Mouse (Mus musculus): ENCODE measurements around the gene Nrcam.

The Nrcam gene

GRCm38 (mm10) chr12:44437046-44437827 is 108.6 kb downstream of the Nrcam start:
- no peak for DNase-seq (ENCODE audit: low spot score)

- no peak for DNase-seq (ENCODE audit: low spot score)
Measured at GRCm38 (mm10) chr12:44438884-44439283, 110.2 kb downstream of the Nrcam start.

DNA sequence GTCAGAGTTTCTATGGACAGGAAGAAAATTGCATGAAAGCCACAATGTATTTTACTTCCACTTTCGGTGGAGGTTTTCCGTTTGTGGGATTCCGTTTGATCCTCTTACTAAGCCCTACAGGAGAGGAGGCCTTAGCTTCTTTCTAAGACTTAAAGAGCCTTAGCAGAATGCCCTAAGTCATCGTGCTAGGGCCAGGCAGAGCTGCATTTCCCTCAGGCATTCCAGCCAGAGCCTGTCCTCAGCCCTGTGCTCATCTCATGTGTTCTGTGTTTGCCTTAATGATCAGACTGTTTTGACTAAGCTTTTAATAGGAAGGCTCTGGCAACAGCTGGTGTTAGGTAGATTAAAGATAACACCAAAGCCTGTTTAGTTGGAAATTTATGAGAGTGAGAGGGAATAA is 111.5 kb downstream of the Nrcam start:
- no peak for DNase-seq (ENCODE audit: low spot score)

DNA sequence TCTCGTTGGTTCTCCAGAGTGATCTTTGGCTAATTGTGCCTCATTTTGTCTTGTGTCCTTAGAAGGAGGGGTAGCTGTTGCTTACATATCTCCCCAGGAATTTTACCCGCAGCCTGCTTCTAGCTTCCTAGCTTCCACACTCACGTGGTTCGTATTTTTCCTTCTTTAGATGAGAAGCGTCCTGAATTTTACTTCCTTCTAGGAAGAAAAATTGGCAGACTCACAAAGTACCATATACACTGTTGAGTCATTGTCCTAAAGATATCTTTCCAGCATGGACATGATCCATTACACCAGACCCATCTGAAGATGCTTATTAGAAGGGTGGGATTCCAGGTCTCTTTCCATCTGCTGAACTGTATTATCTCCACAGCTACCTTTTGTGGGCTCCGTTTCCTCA is 122.2 kb downstream of the Nrcam start:
- DNase-seq (ENCODE audit: low spot score): no peak

- DNase-seq (ENCODE audit: low spot score): no peak
Measured at GRCm38 (mm10) chr12:44451742-44452141, 123.1 kb downstream of the Nrcam start.

- DNase-seq (ENCODE audit: low spot score): no peak
Measured at GRCm38 (mm10) chr12:44453791-44454190, 125.1 kb downstream of the Nrcam start.

DNA sequence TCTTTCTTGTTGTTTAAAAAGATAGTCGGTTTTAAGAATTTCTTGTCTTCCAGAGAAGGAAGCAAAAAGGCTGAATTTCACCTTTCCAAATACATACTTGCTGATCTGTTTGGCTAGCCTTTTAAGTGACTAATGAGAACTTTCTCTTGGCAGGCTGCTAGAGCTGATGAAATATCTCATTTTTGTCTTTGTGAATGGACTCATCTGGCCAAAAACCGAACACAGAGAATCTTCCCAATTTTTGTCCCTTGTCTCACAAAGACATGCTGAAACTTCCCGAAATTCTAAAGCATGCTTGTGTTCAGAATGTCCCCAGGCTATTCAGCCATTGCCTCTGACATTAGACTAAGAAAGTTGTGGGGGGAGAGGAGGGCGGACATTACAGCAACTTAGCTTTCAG is 129.3 kb downstream of the Nrcam start:
- no peak for DNase-seq (ENCODE audit: low spot score)

DNA sequence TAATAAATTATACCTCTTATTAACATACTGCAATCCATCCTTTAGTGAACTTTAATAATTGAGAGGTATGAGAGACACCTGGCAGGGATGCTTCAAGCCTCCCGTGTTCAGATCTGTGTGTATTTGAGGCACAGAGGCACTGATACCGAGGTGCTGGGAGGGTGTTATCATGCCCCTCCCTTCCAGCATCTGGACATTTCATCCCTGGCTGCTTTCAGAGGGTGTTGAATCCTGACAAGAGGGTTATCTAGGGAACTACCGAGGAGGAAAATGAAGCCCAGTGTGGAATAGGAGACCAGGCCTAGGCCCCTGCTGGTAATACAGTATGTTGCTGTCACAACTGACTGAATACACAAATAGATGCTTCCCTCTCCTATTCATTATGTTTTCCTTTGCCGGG is 133.8 kb downstream of the Nrcam start:
- no peak for DNase-seq (ENCODE audit: low spot score)

GRCm38 (mm10) chr12:44462976-44463375 is 134.3 kb downstream of the Nrcam start:
- DNase-seq (ENCODE audit: low spot score): no peak

- DNase-seq (ENCODE audit: low spot score): no peak
Measured at GRCm38 (mm10) chr12:44471073-44471472, 142.4 kb downstream of the Nrcam start.

DNA sequence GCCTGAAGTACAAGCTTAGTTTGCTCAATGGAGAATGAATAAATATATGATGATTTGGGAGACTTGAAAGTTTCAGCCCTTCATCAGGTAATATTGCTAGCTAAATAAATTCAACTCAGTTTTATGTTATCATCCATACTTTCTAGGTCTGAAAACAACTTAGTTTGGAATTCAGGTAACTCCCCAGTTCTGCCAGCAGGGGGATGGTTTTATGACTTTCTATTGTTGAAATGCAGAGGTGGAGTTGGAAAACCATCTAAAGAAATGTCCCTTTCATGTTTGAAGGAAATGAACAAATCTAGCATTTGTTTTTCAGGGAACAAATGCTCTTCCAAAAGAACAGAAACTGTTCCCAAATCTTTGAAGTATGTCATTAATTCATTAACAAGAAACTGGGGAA is 146.7 kb downstream of the Nrcam start:
- no peak for DNase-seq (ENCODE audit: low spot score)

- DNase-seq (ENCODE audit: low spot score): no peak
Measured at GRCm38 (mm10) chr12:44479260-44480030, 150.8 kb downstream of the Nrcam start.

DNA sequence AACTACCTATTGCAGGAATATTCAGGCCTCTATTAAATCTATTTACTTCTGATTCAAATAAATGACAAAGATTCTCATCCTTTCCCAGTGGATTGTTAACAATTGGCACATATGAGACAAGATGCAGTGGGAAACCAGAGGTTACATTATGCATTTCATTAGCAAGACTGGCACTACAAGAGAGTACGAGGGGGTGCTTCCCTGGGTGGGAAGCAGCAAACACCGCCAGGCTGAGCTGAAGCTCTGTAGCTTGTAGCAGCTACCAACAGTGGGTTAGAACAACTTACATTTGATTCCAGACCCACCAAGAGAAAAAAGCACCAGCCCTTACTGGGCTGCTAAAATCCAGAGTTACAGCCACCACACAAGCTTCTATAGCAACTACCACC is 151.3 kb downstream of the Nrcam start:
- no peak for DNase-seq (ENCODE audit: low spot score)

DNA sequence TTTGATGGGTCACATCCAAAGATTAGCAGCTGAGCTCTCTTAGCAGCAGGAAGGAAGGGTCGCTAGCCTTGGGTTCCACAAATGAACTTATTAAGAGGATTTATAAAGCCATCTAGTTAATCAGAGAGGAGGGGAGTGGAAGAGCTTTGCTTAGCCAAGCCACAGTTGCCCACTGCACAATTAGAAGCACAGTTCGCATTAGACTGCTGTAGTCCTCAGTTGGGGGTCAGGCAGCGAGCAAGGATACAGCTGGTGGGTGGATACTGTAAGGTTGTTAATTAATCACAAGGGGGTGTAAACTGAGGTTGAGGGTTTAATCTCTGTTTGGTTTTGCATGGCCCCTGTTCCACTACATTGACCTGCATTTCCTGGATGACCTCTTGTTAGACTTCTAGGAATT is 152.7 kb downstream of the Nrcam start:
- DNase-seq (ENCODE audit: low spot score): no peak

DNA sequence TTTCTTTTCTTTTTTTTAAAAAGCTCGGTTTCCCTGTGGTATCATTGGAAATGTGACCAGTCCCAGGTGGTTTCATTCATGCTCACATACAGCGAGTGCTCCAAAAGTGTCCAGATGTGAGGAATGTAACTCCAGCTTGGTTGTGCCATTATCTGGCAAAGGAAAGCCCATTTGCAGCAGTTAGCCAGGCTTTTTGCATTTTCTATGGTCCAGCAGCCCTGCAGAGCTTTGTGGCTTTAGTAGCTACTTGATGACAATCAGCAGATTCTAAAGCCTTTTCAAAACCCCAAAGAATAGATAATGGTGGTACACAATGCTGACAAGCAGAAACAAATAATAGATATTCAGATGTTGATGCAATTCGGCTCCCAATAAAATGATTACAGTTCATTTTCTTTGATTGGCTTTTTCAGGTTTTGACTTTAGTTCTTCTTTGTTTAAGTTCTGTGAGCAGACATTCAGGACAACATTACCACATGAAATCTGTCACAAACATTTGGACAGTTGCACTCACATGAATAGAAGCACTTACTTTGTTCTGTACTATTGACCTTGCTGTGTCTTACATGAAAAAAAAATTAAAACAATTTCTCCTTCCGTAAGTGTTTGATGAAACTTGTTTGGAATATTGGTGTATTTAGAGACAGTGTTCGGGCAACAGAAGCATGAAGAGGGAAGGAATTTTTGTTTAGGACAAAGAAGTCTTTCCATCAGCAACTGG is 164.2 kb downstream of the Nrcam start:
- DNase-seq (ENCODE audit: low spot score): no peak

DNA sequence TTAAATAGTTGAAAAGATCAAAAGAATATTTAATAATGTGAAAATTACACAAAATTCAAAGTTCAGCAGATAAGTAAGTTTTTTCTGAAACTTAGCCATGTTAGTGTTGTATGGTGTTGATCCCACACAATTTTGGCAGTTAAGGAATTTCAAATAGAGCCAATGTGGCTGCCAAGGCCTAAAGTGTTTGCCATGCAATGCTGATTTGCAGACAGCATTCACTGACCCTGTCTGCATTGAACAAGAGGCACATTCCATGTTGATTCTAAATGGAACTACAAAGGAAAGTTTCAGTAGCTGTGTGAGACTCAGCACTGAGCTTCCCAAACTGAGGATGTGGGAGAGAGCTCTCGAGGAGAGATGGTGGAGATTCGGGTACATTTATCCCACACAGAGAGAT is 169.1 kb downstream of the Nrcam start:
- no peak for DNase-seq (ENCODE audit: low spot score)

DNA sequence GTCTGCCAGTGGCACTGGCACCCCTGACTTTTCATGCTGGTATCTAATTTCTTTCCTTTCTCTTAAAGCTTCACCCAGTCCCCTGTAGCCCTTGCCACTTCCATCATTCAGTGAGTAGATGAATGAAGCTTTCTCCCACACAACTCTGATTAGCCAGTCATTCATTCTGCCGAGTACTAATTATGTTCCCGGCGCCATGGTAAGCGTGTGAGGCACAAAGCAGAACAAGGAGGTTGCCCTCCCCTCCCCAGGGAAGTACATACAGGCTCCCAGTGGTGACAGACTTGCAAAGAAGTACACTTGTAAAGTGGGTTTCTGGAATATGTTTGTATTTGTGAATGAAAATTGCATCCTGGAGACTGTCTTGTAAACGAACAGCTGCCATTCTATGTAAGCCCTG is 170.2 kb downstream of the Nrcam start:
- DNase-seq (ENCODE audit: low spot score): no peak

GRCm38 (mm10) chr12:44501807-44502487 is 173.3 kb downstream of the Nrcam start:
- no peak for DNase-seq (ENCODE audit: low spot score)

DNA sequence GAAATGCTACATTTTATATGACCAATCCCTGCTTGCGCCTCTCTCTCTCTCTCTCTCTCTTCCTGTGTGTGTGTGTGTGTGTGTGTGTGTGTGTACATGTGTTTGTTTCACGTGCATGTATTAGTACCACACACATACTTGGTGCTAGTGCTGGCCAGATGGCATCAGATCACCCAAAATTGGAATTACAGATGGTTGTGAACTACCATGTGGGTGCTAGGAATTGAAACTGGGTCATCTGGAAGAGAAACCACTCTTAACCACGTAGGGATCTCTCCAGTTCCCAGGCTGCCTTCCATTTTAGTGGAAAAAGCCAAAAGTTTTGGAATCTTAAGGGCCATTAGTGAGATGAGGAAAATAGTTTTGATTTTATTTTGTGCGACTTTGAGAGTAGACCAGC is 175.1 kb downstream of the Nrcam start:
- DNase-seq (ENCODE audit: low spot score): no peak

DNA sequence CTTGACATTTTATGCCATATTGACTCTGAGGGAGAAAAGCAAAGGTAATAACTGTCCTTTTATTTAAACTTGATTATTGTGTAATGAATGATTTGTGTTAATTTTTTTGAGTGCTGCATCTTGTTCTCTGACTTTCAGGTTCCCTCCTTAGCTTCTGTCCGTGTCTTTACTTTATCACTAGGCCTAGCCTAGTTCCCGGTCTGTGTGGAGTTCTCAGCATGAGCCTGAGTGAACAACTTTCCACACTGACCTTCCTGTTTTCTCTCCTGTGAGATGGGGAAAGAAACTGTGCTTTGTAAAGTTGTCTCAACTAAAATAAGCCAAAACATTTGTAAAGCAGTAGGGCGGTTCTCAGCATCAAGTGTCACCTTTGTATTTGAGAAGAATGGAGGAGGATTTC is 179.9 kb downstream of the Nrcam start:
- DNase-seq (ENCODE audit: low spot score): no peak

GRCm38 (mm10) chr12:44509406-44510104 is 180.9 kb downstream of the Nrcam start:
- no peak for DNase-seq (ENCODE audit: low spot score)

DNA sequence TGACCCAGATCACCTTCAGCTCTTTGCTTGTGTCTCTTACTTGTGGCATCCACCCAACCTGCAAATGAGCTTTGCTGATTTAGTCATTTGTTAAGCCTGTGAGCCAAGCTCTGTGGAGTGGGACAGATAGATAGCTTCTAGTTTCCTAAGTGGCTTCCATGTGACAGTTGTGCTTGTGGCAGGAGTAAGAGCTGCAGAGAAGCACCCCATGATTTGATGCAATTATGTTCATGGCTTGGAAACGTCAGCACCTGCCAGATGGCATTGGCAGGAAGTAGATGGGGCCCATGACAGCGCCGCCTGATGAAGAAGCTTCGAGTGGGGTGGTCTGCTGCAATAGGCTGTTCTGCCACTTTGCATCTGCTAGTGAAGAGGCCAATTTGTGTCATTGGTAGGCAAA is 186.4 kb downstream of the Nrcam start:
- no peak for DNase-seq (ENCODE audit: low spot score)
